Mouse (Mus musculus): ENCODE measurements around the gene Zscan26.
"Not testable (repeated sequence)": the region's sequence is repeated elsewhere in the genome, so short reads cannot be mapped to it uniquely, and the experiment has no call there.

Zscan26 gene

GRCm38 (mm10) chr13:21453449-21453848 lies at the start of gene Zscan26:
Gene Zscan26, minus strand, starts transcription at chr13:21453730.
- DNase-seq, result peak; percentile 80

GRCm38 (mm10) chr13:21502296-21502695 lies 48.8 kb upstream of the Zscan26 start:
- DNase-seq, result no peak

- not testable (repeated sequence) for DNase-seq
Observed at GRCm38 (mm10) chr13:21501182-21501581, 47.7 kb upstream of the Zscan26 start, which contains the start of gene Gm11273. Gene Gm11273, minus strand, starts transcription at chr13:21501418.

GRCm38 (mm10) chr13:21495080-21495479 lies 41.5 kb upstream of the Zscan26 start, which contains the start of gene AK157302:
Gene AK157302, plus strand, starts transcription at chr13:21495223.
- DNase-seq, result no peak

- DNase-seq, result no peak
Observed at GRCm38 (mm10) chr13:21492847-21493246, 39.3 kb upstream of the Zscan26 start.

GRCm38 (mm10) chr13:21486881-21487280 lies 33.4 kb upstream of the Zscan26 start:
- no peak for DNase-seq

GRCm38 (mm10) chr13:21478759-21479670 lies 25.5 kb upstream of the Zscan26 start, which contains the start of the genes Zkscan4 and Gm10065:
Gene Zkscan4, plus strand, starts transcription at chr13:21478907.
Gene Gm10065, minus strand, starts transcription at chr13:21479441.
- DNase-seq, result peak; percentile 67

- DNase-seq, result no peak
Observed at GRCm38 (mm10) chr13:21472427-21472826, 18.9 kb upstream of the Zscan26 start.

- no peak for DNase-seq
Observed at GRCm38 (mm10) chr13:21469097-21469496, 15.6 kb upstream of the Zscan26 start.

- DNase-seq, result peak; percentile 82
Observed at GRCm38 (mm10) chr13:21468061-21469019, 14.8 kb upstream of the Zscan26 start, which contains the start of gene Nkapl. Gene Nkapl, minus strand, starts transcription at chr13:21468509.

GRCm38 (mm10) chr13:21467336-21467735 lies 13.8 kb upstream of the Zscan26 start:
- no peak for DNase-seq

- not testable (repeated sequence) for DNase-seq
Observed at GRCm38 (mm10) chr13:21462516-21462915, 9.0 kb upstream of the Zscan26 start.

GRCm38 (mm10) chr13:21456347-21456746 lies 2.8 kb upstream of the Zscan26 start:
- DNase-seq, result peak; percentile 37

GRCm38 (mm10) chr13:21454133-21454532 lies 603 bp upstream of the Zscan26 start:
- no peak for DNase-seq

- DNase-seq, result no peak
Observed at GRCm38 (mm10) chr13:21453042-21453441, 488 bp downstream of the Zscan26 start.

GRCm38 (mm10) chr13:21447856-21448614 lies 5.5 kb downstream of the Zscan26 start:
- DNase-seq, result peak; percentile 26

GRCm38 (mm10) chr13:21446796-21447195 lies 6.7 kb downstream of the Zscan26 start:
- no peak for DNase-seq

- DNase-seq, result no peak
Observed at GRCm38 (mm10) chr13:21441207-21441572, 12.3 kb downstream of the Zscan26 start.

GRCm38 (mm10) chr13:21440503-21441206 lies 12.9 kb downstream of the Zscan26 start, which contains the start of gene Pgbd1:
Gene Pgbd1, minus strand, starts transcription at chr13:21441058.
- DNase-seq, result peak; percentile 57

GRCm38 (mm10) chr13:21435476-21435875 lies 18.1 kb downstream of the Zscan26 start:
- DNase-seq, result no peak

- DNase-seq, result no peak
Observed at GRCm38 (mm10) chr13:21427631-21428030, 25.9 kb downstream of the Zscan26 start.
